Mouse (Mus musculus): ENCODE measurements around the gene Gpc4.
A peak's percentile ranks its signal among the peaks of the same experiment; 100 is the strongest.

The Gpc4 gene

GRCm38 (mm10) chrX:52164738-52165554, at the start of gene Gpc4:
TSS of gene Gpc4 (minus strand) at chrX:52165252.
- no peak for DNase-seq (ENCODE audit: low read depth)

GRCm38 (mm10) chrX:52212846-52213245, 47.8 kb upstream of the Gpc4 start:
- no peak for DNase-seq (ENCODE audit: low read depth)

GRCm38 (mm10) chrX:52199836-52200235, 34.8 kb upstream of the Gpc4 start:
- no peak for DNase-seq (ENCODE audit: low read depth)

DNA sequence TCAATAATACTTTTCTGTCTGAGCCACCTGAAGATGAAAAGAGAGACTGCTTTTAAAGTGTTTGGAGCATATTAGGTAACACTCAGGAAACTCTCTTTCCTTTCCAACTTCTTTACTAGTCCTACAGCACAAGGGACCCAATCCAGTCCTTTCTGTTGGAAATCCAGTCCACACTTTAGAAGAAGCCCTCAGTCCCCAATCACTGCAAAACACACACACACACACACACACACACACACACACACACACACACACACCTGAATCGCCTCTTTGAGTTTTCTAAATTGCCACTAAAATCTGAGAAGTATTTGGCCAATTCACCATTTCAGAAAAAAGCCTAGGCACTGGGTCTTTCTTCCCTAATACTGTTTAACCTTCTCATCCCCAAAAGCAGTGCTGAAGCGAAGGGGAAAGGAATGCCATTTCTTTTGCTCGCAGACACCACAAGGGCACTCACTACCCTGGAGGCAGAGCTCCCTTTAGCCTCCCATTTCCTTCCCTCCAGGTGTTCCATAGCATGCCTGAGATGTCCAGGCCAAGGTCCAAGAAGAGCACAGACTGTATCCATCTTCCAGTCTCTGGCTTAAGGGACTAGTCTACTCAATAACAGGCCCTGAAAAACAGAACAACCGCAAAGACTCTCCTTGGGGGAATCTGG, 28.4 kb upstream of the Gpc4 start:
- DNase-seq (ENCODE audit: low read depth) = no peak

GRCm38 (mm10) chrX:52189094-52189493, 24.0 kb upstream of the Gpc4 start:
- no peak for DNase-seq (ENCODE audit: low read depth)

GRCm38 (mm10) chrX:52183551-52184442, 18.7 kb upstream of the Gpc4 start:
- DNase-seq (ENCODE audit: low read depth) = no peak

DNA sequence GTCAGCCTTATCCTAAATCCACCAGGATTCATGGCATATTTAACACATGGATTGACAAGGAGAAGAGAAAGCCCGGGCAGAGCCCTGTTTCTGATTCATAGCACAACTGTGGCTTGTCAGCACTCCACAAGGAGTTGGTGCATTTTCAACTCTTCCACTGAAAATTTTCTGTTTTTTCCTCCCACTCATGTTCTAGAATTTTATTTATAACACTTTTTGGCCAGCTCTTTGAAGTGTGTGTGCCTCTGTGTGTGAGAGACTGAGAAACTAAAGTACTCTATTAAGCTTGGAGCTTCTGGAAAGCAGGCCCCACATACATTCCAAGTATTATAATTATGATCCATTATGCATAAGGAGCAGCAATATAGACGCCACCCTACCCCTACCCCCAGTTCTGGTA, 16.3 kb upstream of the Gpc4 start:
- no peak for DNase-seq (ENCODE audit: low read depth)

GRCm38 (mm10) chrX:52177067-52177466, 12.0 kb upstream of the Gpc4 start:
- peak; percentile 73 for DNase-seq (ENCODE audit: low read depth)

GRCm38 (mm10) chrX:52167519-52168244, 2.6 kb upstream of the Gpc4 start:
- no peak for DNase-seq (ENCODE audit: low read depth)

- DNase-seq (ENCODE audit: low read depth) = no peak
Observed at GRCm38 (mm10) chrX:52165555-52165938, 495 bp upstream of the Gpc4 start.

DNA sequence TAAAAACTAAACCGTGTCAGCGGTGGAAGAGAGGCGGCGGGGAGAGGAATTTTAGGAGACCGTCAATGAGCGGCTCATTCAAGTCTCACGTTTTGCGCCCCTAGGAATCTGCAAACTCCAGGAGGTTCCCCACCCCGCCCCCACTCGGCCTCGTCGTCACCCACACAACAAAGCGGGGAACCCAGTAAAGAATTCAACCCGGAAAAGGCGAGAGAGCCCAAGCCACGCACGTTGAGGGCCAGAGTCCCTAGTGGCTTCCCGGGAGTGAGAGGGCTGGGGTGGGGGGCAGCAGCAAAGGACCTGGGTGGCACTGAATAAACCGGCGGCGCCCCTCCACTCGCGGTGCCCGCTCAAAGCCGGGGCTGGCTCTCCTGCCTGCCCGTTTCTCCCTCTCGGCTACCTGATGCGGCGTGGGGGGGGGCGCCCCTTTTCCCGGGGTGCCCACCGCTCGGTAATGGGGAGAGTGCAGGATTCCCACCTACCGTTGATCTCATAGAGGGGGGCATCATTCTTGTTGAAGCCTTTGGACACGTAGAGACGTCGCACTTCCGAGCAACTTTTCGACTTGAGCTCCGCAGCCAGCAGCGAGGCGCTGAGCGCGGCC, 816 bp downstream of the Gpc4 start:
- no peak for DNase-seq (ENCODE audit: low read depth)

- no peak for DNase-seq (ENCODE audit: low read depth)
Observed at GRCm38 (mm10) chrX:52163418-52164133, 1.5 kb downstream of the Gpc4 start.

- no peak for DNase-seq (ENCODE audit: low read depth)
Observed at GRCm38 (mm10) chrX:52162756-52163155, 2.3 kb downstream of the Gpc4 start.

- no peak for DNase-seq (ENCODE audit: low read depth)
Observed at GRCm38 (mm10) chrX:52162206-52162605, 2.8 kb downstream of the Gpc4 start.

- DNase-seq (ENCODE audit: low read depth) = no peak
Observed at GRCm38 (mm10) chrX:52159621-52160020, 5.4 kb downstream of the Gpc4 start.

DNA sequence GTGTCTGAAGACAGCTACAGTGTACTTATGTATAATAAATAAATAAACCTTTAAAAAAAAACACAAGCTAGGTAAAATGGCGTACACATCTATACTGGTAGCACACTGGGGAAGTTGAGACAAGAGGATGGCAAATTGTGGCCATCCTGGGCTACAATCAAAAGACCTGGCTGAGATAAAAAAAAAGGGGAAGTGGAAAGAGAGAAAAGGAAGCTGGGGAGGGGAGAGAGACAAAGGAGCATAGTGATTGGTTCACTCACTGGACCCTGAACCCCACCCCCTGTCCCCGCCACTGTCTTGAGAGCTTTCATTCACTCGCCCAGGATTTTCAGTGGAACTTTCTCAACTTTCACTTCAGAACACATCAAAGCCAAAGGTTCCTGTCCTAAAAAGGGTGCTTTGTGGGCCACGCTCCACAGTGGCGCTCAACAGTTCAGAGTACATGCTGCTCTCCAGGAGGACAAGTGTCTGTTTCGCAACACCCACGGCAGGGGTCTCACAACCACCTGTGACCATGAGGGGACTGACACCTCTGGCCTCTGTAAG, 9.6 kb downstream of the Gpc4 start:
- DNase-seq (ENCODE audit: low read depth) = no peak

GRCm38 (mm10) chrX:52154821-52155220, 10.2 kb downstream of the Gpc4 start:
- DNase-seq (ENCODE audit: low read depth) = no peak

DNA sequence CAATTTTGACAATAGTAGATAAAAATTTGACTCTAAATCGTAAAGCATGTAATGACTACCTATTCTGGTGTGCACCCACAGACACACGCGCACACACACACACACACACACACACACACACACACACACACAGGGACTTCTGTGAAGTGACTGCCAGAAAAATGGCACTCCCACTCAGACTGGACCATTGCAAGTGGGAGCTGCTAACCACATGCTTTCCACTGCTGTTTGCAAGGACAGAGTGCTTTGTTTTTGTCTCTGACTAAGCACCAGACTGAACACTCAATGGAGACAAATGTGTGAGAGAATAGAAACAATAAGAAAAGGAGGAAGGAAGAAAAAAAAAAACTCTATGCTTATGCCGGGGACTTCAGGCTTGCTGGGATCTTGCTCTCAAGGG, 11.6 kb downstream of the Gpc4 start:
- no peak for DNase-seq (ENCODE audit: low read depth)

DNA sequence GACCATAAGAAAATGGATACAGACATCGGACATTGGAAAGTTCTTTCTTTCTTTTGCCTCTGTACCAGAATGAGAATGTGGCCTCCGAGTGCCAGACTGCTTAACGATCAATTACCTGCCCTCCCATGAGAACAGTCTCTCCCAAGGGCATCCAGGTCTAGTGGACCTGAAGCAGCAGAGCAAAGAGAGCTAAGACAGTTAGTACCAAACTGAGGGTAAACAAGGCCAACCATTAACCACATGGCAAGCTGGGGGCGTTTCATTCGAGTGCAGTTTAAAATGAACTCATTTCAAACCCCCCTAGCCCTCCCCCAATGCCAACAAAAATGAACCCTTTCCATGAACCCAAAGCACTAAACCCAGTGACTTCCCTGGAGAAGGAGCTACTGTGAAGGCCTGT, 12.1 kb downstream of the Gpc4 start:
- DNase-seq (ENCODE audit: low read depth) = no peak

DNA sequence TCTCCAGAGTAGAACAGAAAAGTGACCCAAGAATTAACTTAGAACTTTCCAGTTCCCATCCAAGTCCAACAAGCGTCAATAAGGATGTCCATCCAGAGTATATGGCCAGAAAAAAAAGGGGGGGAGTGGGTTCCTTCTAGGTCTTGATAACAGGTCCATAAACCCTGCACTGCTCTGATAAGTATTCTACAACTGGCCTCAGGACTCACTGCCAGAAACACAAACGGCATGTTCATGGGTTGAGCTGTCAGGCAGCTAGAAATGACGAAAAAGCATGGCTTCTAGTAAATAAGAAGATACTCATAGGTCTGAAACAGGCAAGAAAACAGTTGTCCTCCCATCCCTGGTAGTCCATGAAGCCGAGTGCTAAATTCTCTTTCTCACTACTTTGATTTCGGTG, 13.5 kb downstream of the Gpc4 start:
- no peak for DNase-seq (ENCODE audit: low read depth)

GRCm38 (mm10) chrX:52151100-52151499, 14.0 kb downstream of the Gpc4 start:
- no peak for DNase-seq (ENCODE audit: low read depth)
